Mouse (Mus musculus): ENCODE data around the gene Pi16. TPM values are rescaled to one million over a fixed set of nuclear protein-coding genes. Genes with fewer than 3 reads are reported as not detected.

The Pi16 gene
- polyA plus RNA-seq, 1 experiment = 7.1 TPM

DNA sequence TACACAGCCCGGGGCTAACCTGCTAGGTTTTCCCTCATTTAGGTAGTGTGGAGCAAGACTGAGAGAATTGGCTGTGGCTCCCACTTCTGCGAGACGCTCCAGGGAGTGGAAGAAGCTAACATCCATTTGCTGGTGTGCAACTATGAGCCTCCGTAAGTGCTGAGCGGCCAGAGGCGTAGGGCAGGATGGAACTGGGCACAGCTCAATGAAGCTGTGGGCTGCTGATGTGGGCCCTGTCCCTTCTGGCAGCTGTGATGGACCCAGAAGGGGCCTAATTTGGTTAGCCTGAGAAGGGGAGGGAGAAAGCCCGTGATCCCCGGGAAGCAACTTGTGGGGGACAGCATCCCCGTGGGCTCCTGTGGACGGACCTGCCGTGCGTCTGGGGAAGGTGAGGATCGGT is 8.4 kb downstream of the Pi16 start:
- Histone ChIP-seq H3ac (ENCODE audit: control insufficient read depth, insufficient read length) (no peak overlapping the region), H3K4me3 (no peak overlapping the region), H3K36me3 (ENCODE audit: control insufficient read depth, insufficient read depth) (no peaks in the 10 kb centered on the region), H3K27me3 (ENCODE audit: control insufficient read depth, insufficient read depth, insufficient read length) (no peaks in the 10 kb centered on the region), H3K79me2 (ENCODE audit: control insufficient read depth, insufficient read depth) (no peaks in the 10 kb centered on the region), H3K4me2 (ENCODE audit: low read depth) (no peak overlapping the region)
- TF ChIP-seq USF1 (IDR thresholded peaks at IDR 0.05; ENCODE audit: low read depth) (no peak), E2F4 (IDR thresholded peaks at IDR 0.05; ENCODE audit: insufficient read depth) (no peak), TCF3 (IDR thresholded peaks at IDR 0.05; ENCODE audit: insufficient read length, low read depth) (no peak), TCF12 (IDR thresholded peaks at IDR 0.05; ENCODE audit: insufficient read depth, poor library complexity, severe bottlenecking) (no peak), CEBPB (IDR thresholded peaks at IDR 0.05; ENCODE audit: insufficient read depth, poor library complexity, severe bottlenecking) (no peak), REST (IDR thresholded peaks at IDR 0.05; ENCODE audit: insufficient read depth, insufficient read length) (no peak), POLR2AphosphoS2 (IDR thresholded peaks at IDR 0.05; ENCODE audit: insufficient read length, low read depth) (no peak), POLR2A (IDR thresholded peaks at IDR 0.05; ENCODE audit: insufficient read length, low read depth) (no peak), MYOG (IDR thresholded peaks at IDR 0.05; ENCODE audit: control insufficient read depth in 1 of 3, insufficient read depth in 1 of 3, insufficient read length in 2 of 3, low read depth in 2 of 3) (no peak), MAX (IDR thresholded peaks at IDR 0.05; ENCODE audit: low read depth) (no peak), SRF (IDR thresholded peaks at IDR 0.05; ENCODE audit: control insufficient read depth, insufficient read length, low read depth) (no peak), MYOD1 (IDR thresholded peaks at IDR 0.05; ENCODE audit: control insufficient read depth in 1 of 3, insufficient read length in 2 of 3, low read depth in 2 of 3) (no peak)

GRCm38 (mm10) chr17:29326531-29327529 is 9.3 kb downstream of the Pi16 start:
- no peaks in the 10 kb centered on the region for H3K27me3 ChIP-seq (ENCODE audit: control insufficient read depth, insufficient read depth, insufficient read length)
- no peak overlapping the region for H3K4me3 ChIP-seq
- H3K4me2 ChIP-seq (ENCODE audit: low read depth) = no peak overlapping the region
- H3K79me2 ChIP-seq (ENCODE audit: control insufficient read depth, insufficient read depth) = no peaks in the 10 kb centered on the region
- TF ChIP-seq TCF12 (IDR thresholded peaks at IDR 0.05; ENCODE audit: insufficient read depth, poor library complexity, severe bottlenecking) (no peak), USF1 (IDR thresholded peaks at IDR 0.05; ENCODE audit: low read depth) (no peak), SRF (IDR thresholded peaks at IDR 0.05; ENCODE audit: control insufficient read depth, insufficient read length, low read depth) (no peak), TCF3 (IDR thresholded peaks at IDR 0.05; ENCODE audit: insufficient read length, low read depth) (no peak), MYOG (IDR thresholded peaks at IDR 0.05; ENCODE audit: control insufficient read depth in 1 of 3, insufficient read depth in 1 of 3, insufficient read length in 2 of 3, low read depth in 2 of 3) (no peak), E2F4 (IDR thresholded peaks at IDR 0.05; ENCODE audit: insufficient read depth) (no peak), MAX (IDR thresholded peaks at IDR 0.05; ENCODE audit: low read depth) (no peak), POLR2A (IDR thresholded peaks at IDR 0.05; ENCODE audit: insufficient read length, low read depth) (no peak), REST (IDR thresholded peaks at IDR 0.05; ENCODE audit: insufficient read depth, insufficient read length) (no peak), MYOD1 (IDR thresholded peaks at IDR 0.05; ENCODE audit: control insufficient read depth in 1 of 3, insufficient read length in 2 of 3, low read depth in 2 of 3) (no peak), CEBPB (IDR thresholded peaks at IDR 0.05; ENCODE audit: insufficient read depth, poor library complexity, severe bottlenecking) (no peak), POLR2AphosphoS2 (IDR thresholded peaks at IDR 0.05; ENCODE audit: insufficient read length, low read depth) (no peak)
- H3ac ChIP-seq (ENCODE audit: control insufficient read depth, insufficient read length) = no peak overlapping the region
- peaks cover under 1% of the 10 kb centered on the region for H3K36me3 ChIP-seq (ENCODE audit: control insufficient read depth, insufficient read depth)

DNA sequence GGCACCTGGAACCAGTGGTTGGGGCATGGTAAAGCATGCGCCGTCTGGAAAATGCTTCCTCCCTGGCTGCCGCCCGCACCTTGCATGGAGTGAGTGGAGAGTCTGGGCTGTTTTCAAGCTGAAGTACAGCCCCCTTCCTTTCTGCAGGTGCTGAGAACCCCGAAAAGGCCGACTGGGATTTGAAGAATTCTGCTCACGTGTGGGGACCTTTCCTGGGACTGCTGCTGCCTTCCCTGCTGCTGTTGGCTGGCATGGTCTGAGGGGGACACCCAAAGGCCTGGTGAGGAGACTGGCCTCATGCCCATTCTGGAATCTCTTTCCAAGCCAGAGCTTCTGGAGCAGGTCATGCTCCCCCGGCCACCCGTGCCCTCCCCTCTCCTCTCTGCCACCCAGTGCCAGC is 10.2 kb downstream of the Pi16 start:
- no peaks in the 10 kb centered on the region for H3K79me2 ChIP-seq (ENCODE audit: control insufficient read depth, insufficient read depth)
- no peak overlapping the region for H3ac ChIP-seq (ENCODE audit: control insufficient read depth, insufficient read length)
- H3K36me3 ChIP-seq (ENCODE audit: control insufficient read depth, insufficient read depth) = peaks cover 7% of the 10 kb centered on the region
- TF ChIP-seq POLR2AphosphoS2 (IDR thresholded peaks at IDR 0.05; ENCODE audit: insufficient read length, low read depth) (peak; percentile 25), CEBPB (IDR thresholded peaks at IDR 0.05; ENCODE audit: insufficient read depth, poor library complexity, severe bottlenecking) (no peak)
- no peak overlapping the region for H3K4me3 ChIP-seq
- no peak overlapping the region for H3K4me2 ChIP-seq (ENCODE audit: low read depth)
- H3K27me3 ChIP-seq (ENCODE audit: control insufficient read depth, insufficient read depth, insufficient read length) = no peaks in the 10 kb centered on the region

DNA sequence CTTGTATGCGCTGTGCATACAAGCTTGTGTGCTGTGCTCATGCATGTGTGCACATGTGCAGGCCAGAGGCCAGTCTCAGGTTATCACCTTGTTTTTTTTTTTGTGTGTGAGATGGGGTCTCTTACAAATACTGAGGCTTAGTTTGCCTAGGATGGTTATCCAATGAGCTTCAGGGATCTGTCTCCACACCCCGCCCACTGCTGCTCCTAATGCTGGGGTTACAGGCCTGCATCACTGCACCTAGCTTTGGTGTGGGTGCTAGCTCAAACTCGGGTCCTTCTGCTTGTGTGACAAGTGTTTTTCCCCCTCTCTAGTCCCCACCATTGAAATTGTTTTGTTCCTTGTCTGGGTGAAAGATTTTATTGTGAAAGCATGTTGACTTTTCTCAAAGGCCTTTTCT is 12.7 kb downstream of the Pi16 start:
- H3K79me2 ChIP-seq (ENCODE audit: control insufficient read depth, insufficient read depth) = no peaks in the 10 kb centered on the region
- peak overlapping the region; percentile 7 for H3K4me2 ChIP-seq (ENCODE audit: low read depth)
- H3ac ChIP-seq (ENCODE audit: control insufficient read depth, insufficient read length) = no peak overlapping the region
- H3K36me3 ChIP-seq (ENCODE audit: control insufficient read depth, insufficient read depth) = peaks cover 13% of the 10 kb centered on the region
- no peak overlapping the region for H3K4me3 ChIP-seq
- no peaks in the 10 kb centered on the region for H3K27me3 ChIP-seq (ENCODE audit: control insufficient read depth, insufficient read depth, insufficient read length)
- TF ChIP-seq POLR2A (IDR thresholded peaks at IDR 0.05; ENCODE audit: insufficient read length, low read depth) (no peak), CEBPB (IDR thresholded peaks at IDR 0.05; ENCODE audit: insufficient read depth, poor library complexity, severe bottlenecking) (no peak), USF1 (IDR thresholded peaks at IDR 0.05; ENCODE audit: low read depth) (no peak), POLR2AphosphoS2 (IDR thresholded peaks at IDR 0.05; ENCODE audit: insufficient read length, low read depth) (no peak), MAX (IDR thresholded peaks at IDR 0.05; ENCODE audit: low read depth) (no peak), SRF (IDR thresholded peaks at IDR 0.05; ENCODE audit: control insufficient read depth, insufficient read length, low read depth) (no peak), REST (IDR thresholded peaks at IDR 0.05; ENCODE audit: insufficient read depth, insufficient read length) (no peak), E2F4 (IDR thresholded peaks at IDR 0.05; ENCODE audit: insufficient read depth) (no peak), MYOD1 (IDR thresholded peaks at IDR 0.05; ENCODE audit: control insufficient read depth in 1 of 3, insufficient read length in 2 of 3, low read depth in 2 of 3) (no peak)

Measured in myocyte (in vitro differentiated cells).